Mouse (Mus musculus): ENCODE measurements at regions not wholly inside any gene's neighbourhood (a gene's known extent, or its start where the extent isn't known, plus 50 kb on each side); places are given as distances from the start of the nearest gene placed in this dataset.

GRCm38 (mm10) chr2:78547286-78547685 is 320.6 kb upstream of the Ube2e3 start:
- TF ChIP-seq EP300 (IDR thresholded peaks at IDR 0.05; ENCODE audit: low read depth), result no peak
- TF ChIP-seq CTCF (IDR thresholded peaks at IDR 0.05; ENCODE audit: low read depth), result no peak
